Mouse (Mus musculus) layer of hippocampus, postnatal 36 days (tissue): ENCODE data around the gene Tmem156. TPM values are rescaled to one million over a fixed set of nuclear protein-coding genes. Genes with fewer than 3 reads are reported as not detected.
A peak's percentile ranks its signal among the peaks of the same experiment; 100 is the strongest.

ENCODE experiments used
- DNase-seq, 2 experiments: peaks; one replicate each; pipeline ENCODE4 v3.0.0; 2022
- total RNA-seq, 2 experiments: library from RNA; stranded (reverse); gene quantifications; 2 replicates each; pipeline ENCODE4 v1.2.3; 2021

Tmem156 gene
- total RNA-seq, 2 experiments from 2014 or later, result 0.58 to 0.60 TPM

- DNase-seq, result no peak
These were observed 4.9 kb upstream of the Tmem156 start for GRCm38 (mm10) chr5:65096805-65097204.

- no peak for DNase-seq
These were observed 4.2 kb upstream of the Tmem156 start for GRCm38 (mm10) chr5:65096082-65096481.

- no peak for DNase-seq
These were observed 3.1 kb upstream of the Tmem156 start for GRCm38 (mm10) chr5:65094902-65095545.

GRCm38 (mm10) chr5:65093769-65094168 lies 1.8 kb upstream of the Tmem156 start:
- no peak for DNase-seq

GRCm38 (mm10) chr5:65091184-65091858 lies 611 bp downstream of the Tmem156 start:
- DNase-seq, result no peak

- no peak for DNase-seq
These were observed 2.2 kb downstream of the Tmem156 start for GRCm38 (mm10) chr5:65089707-65090106.

GRCm38 (mm10) chr5:65086522-65086921 lies 5.4 kb downstream of the Tmem156 start:
- DNase-seq, result no peak

- no peak for DNase-seq
These were observed 10.1 kb downstream of the Tmem156 start for GRCm38 (mm10) chr5:65081836-65082235.

- peak; percentile 24 to 44 for DNase-seq
These were observed 12.1 kb downstream of the Tmem156 start for GRCm38 (mm10) chr5:65079881-65080280.

GRCm38 (mm10) chr5:65078081-65078480 lies 13.9 kb downstream of the Tmem156 start:
- no peak for DNase-seq

GRCm38 (mm10) chr5:65076748-65077147 lies 15.2 kb downstream of the Tmem156 start:
- no peak for DNase-seq

- DNase-seq, result no peak
These were observed 15.8 kb downstream of the Tmem156 start for GRCm38 (mm10) chr5:65076087-65076486.

GRCm38 (mm10) chr5:65074693-65075092 lies 17.2 kb downstream of the Tmem156 start:
- DNase-seq, result no peak

- no peak for DNase-seq
These were observed 18.7 kb downstream of the Tmem156 start for GRCm38 (mm10) chr5:65073247-65073646.

- DNase-seq, result no peak
These were observed 20.2 kb downstream of the Tmem156 start for GRCm38 (mm10) chr5:65071689-65072118.

GRCm38 (mm10) chr5:65069872-65070271 lies 22.1 kb downstream of the Tmem156 start:
- no peak for DNase-seq

GRCm38 (mm10) chr5:65068166-65068565 lies 23.8 kb downstream of the Tmem156 start:
- DNase-seq, result no peak

GRCm38 (mm10) chr5:65063266-65063665 lies 28.7 kb downstream of the Tmem156 start:
- no peak for DNase-seq

- no peak for DNase-seq
These were observed 29.7 kb downstream of the Tmem156 start for GRCm38 (mm10) chr5:65062236-65062635.

GRCm38 (mm10) chr5:65059806-65060205 lies 32.1 kb downstream of the Tmem156 start:
- DNase-seq, result no peak

GRCm38 (mm10) chr5:65057596-65057995 lies 34.3 kb downstream of the Tmem156 start:
- DNase-seq, result no peak

GRCm38 (mm10) chr5:65051513-65051912 lies 40.4 kb downstream of the Tmem156 start:
- no peak for DNase-seq

- DNase-seq, result no peak
These were observed 42.1 kb downstream of the Tmem156 start for GRCm38 (mm10) chr5:65049880-65050279.

- DNase-seq, result no peak
These were observed 44.6 kb downstream of the Tmem156 start for GRCm38 (mm10) chr5:65047285-65047855.
